Mouse (Mus musculus) kidney, postnatal 25 days (tissue): ENCODE measurements around the gene F11.
A peak's percentile ranks its signal among the peaks of the same experiment; 100 is the strongest.

ENCODE experiments used
- DNase-seq, 2 experiments: peaks; one replicate each; pipeline ENCODE4 v3.0.0; 2021; ENCODE audit warnings: mixed read lengths in 2 of 2

The F11 gene

GRCm38 (mm10) chr8:45239363-45239762 is 22.5 kb downstream of the F11 start:
- no peak for DNase-seq

GRCm38 (mm10) chr8:45238282-45238681 is 23.5 kb downstream of the F11 start:
- DNase-seq, result peak in 1 of 2 experiments; percentile 27

GRCm38 (mm10) chr8:45236164-45236912 is 25.5 kb downstream of the F11 start:
- peak; percentile 49 to 51 for DNase-seq

GRCm38 (mm10) chr8:45235228-45235627 is 26.6 kb downstream of the F11 start:
- no peak for DNase-seq

- DNase-seq, result no peak
Measured at GRCm38 (mm10) chr8:45233256-45233655, 28.6 kb downstream of the F11 start.

- no peak for DNase-seq
Measured at GRCm38 (mm10) chr8:45202476-45202875, 59.4 kb downstream of the F11 start.

- DNase-seq, result peak in 1 of 2 experiments; percentile 2
Measured at GRCm38 (mm10) chr8:45201605-45202004, 60.2 kb downstream of the F11 start.

- DNase-seq, result no peak
Measured at GRCm38 (mm10) chr8:45197294-45197693, 64.5 kb downstream of the F11 start.

GRCm38 (mm10) chr8:45195954-45196526 is 65.8 kb downstream of the F11 start:
- no peak for DNase-seq
